Mouse (Mus musculus): Measurements from ENCODE around the gene Pax8.

DNA sequence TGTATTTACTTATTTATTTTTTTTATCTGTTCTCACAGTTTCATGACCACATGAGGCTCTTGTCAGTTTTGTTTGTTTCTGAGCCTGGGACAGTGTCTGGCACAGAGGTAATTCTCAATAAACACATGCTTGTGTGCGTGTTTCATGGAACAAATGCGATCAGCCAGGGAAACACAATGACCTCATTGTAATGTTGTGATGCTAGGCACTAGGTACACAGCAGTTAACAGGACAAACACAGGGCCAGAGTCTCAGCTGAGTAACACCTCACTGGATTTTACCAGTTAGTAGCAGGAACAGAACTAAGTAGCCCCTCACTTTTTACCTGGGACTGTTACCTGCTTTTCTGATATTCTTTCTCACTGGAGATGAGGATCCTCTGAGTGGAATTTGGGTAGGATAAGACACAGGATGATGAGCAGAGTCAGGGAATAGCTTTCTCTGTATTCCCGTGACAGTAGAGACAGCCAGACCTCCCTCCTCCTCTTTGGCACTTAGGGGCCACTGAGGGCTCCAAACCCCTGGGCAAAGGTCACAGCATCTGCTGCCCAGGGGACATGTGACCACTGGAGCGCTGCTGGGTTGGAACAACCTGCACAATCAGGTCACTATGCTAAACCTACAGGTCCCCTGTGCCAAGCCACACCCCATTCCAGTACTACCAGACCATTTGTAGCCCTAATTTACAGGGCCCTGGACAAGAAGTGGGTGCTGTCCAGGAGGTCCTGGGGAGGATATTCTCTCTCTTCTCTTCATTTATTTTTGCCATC is 11.8 kb upstream of the Pax8 start:
- TF ChIP-seq POLR2A (IDR thresholded peaks at IDR 0.05; ENCODE audit: low read depth, low read length), result no peak
- TF ChIP-seq CTCF (conservative IDR thresholded peaks at IDR 0.05; ENCODE audit: insufficient read depth, insufficient read length, low read depth, low read length), result no peak
